Mouse (Mus musculus) limb, embryonic 14.5 days (tissue): ENCODE measurements around the gene Pofut2. TPM values are rescaled to one million over a fixed set of nuclear protein-coding genes. Genes with fewer than 3 reads are reported as not detected.

Experiments used
- ATAC-seq: fragments of 200-750 bp; cut with Nextera tagmentation; 2 replicates; pipeline ENCODE4 v1.8.0; 2017; ENCODE audit warnings: low read depth, moderate number of reproducible peaks, moderate TSS enrichment; ENCODE audit not compliant: low FRiP score
- DNase-seq: peaks from one replicate; pipeline ENCODE4 v3.0.0-alpha.2; 2015; ENCODE audit warnings: low spot score
- H3K27ac ChIP-seq: fragments of 300-500 bp; sonication (generic); replicated peaks from 2 replicates; pipeline ENCODE4 v1.5.1; 2014; ENCODE audit warnings: low read depth, mild to moderate bottlenecking, low read length, moderate library complexity, mixed read lengths
- H3K27me3 ChIP-seq: fragments of 300-500 bp; sonication (generic); 2 replicates; pipeline ENCODE4 v1.6.1; 2014; ENCODE audit warnings: low read length, mixed read lengths; ENCODE audit not compliant: control insufficient read depth, insufficient read depth
- H3K36me3 ChIP-seq: fragments of 300-500 bp; sonication (generic); 2 replicates; pipeline ENCODE4 v1.6.1; 2014; ENCODE audit warnings: mild to moderate bottlenecking, low read length, moderate library complexity, mixed read lengths; ENCODE audit not compliant: control insufficient read depth, insufficient read depth
- H3K4me1 ChIP-seq: fragments of 300-500 bp; sonication (generic); 2 replicates; pipeline ENCODE4 v1.6.1; 2014; ENCODE audit warnings: antibody characterized with exemption, low read length, mixed read lengths; ENCODE audit not compliant: control insufficient read depth, insufficient read depth
- H3K4me2 ChIP-seq: fragments of 300-500 bp; sonication (generic); replicated peaks from 2 replicates; pipeline ENCODE4 v1.6.1; 2014; ENCODE audit warnings: low read depth, mild to moderate bottlenecking, low read length, moderate library complexity; ENCODE audit not compliant: severe bottlenecking
- H3K4me3 ChIP-seq: fragments of 300-500 bp; sonication (generic); replicated peaks from 2 replicates; pipeline ENCODE4 v1.5.1; 2014; ENCODE audit warnings: low read length
- H3K9ac ChIP-seq: fragments of 300-500 bp; sonication (generic); 2 replicates; pipeline ENCODE4 v1.6.1; 2014; ENCODE audit warnings: mild to moderate bottlenecking, low read depth, low read length, moderate library complexity; ENCODE audit not compliant: severe bottlenecking
- H3K9me3 ChIP-seq: fragments of 300-500 bp; sonication (generic); 2 replicates; pipeline ENCODE4 v1.6.1; 2016; ENCODE audit warnings: low read length; ENCODE audit not compliant: control insufficient read depth
- POLR2A ChIP-seq: fragments of 200-500 bp; IDR thresholded peaks from 2 replicates; pipeline ENCODE4 v1.8.0; 2012; ENCODE audit warnings: inconsistent platforms, mild to moderate bottlenecking, moderate library complexity, borderline replicate concordance; ENCODE audit not compliant: insufficient read depth, insufficient read length; ENCODE audit errors: extremely low read depth
- WGBS: fragments of 180-500 bp; shearing (Covaris S2); extraction: QIAGEN DNeasy Blood & Tissue Kit; methylation state at CpG from one replicate; pipeline ENCODE4 v1.1.7; 2014; 5-methylcytosine and 5-hydroxymethylcytosine counted together
- polyA plus RNA-seq, 2 experiments: library from polyadenylated mRNA; depleted of rRNA in 1 of 2; stranded (reverse) in 1 of 2; unstranded in 1 of 2; fragments of >200 nt; fragmentation: Nextera tagmentation in 1 of 2; extraction: Ambion mirVana in 1 of 2; gene quantifications; 2 replicates each; pipeline versions ENCODE4 v1.2.1 to v1.2.3; 2012 to 2014

Pofut2 gene
- polyA plus RNA-seq, 2 experiments, result 147 to 167 TPM

GRCm38 (mm10) chr10:77218059-77218458, 41.0 kb upstream of the Pofut2 start:
- H3K4me3 ChIP-seq, result no peak overlapping the region
- no peak overlapping the region for H3K4me2 ChIP-seq
- TF ChIP-seq POLR2A, result no peak
- H3K4me1 ChIP-seq, result peaks cover 8% of the 10 kb centered on the region; the same call in 1 of the 2 replicates
- DNase-seq (no peak), ATAC-seq (no peak)
- no peak overlapping the region for H3K9ac ChIP-seq
- no peaks in the 10 kb centered on the region for H3K9me3 ChIP-seq
- 75% methylated on average over 4 of the region's 4 CpGs for WGBS
- H3K27me3 ChIP-seq, result no peaks in the 10 kb centered on the region
- H3K36me3 ChIP-seq, result no peaks in the 10 kb centered on the region
- no peak overlapping the region for H3K27ac ChIP-seq

GRCm38 (mm10) chr10:77219411-77220025, 39.5 kb upstream of the Pofut2 start:
- no peaks in the 10 kb centered on the region for H3K36me3 ChIP-seq
- ATAC-seq (no peak), DNase-seq (no peak)
- WGBS, result 72% methylated on average over 12 of the region's 12 CpGs
- no peaks in the 10 kb centered on the region for H3K27me3 ChIP-seq
- H3K9me3 ChIP-seq, result no peaks in the 10 kb centered on the region
- H3K4me2 ChIP-seq, result no peak overlapping the region
- peaks cover 8% of the 10 kb centered on the region; the same call in 1 of the 2 replicates for H3K4me1 ChIP-seq
- H3K9ac ChIP-seq, result no peak overlapping the region
- H3K4me3 ChIP-seq, result no peak overlapping the region
- no peak overlapping the region for H3K27ac ChIP-seq
- no peak for TF ChIP-seq POLR2A

GRCm38 (mm10) chr10:77221108-77221507, 37.9 kb upstream of the Pofut2 start:
- 48% methylated on average over 11 of the region's 11 CpGs for WGBS

GRCm38 (mm10) chr10:77222963-77223552, 36.0 kb upstream of the Pofut2 start:
- H3K4me1 ChIP-seq, result no peaks in the 10 kb centered on the region
- DNase-seq (no peak), ATAC-seq (no peak)
- no peak overlapping the region for H3K9ac ChIP-seq
- H3K27me3 ChIP-seq, result no peaks in the 10 kb centered on the region
- WGBS, result 86% methylated on average over 11 of the region's 11 CpGs
- H3K9me3 ChIP-seq, result no peaks in the 10 kb centered on the region
- no peak overlapping the region for H3K4me2 ChIP-seq
- no peaks in the 10 kb centered on the region for H3K36me3 ChIP-seq
- no peak overlapping the region for H3K27ac ChIP-seq
- H3K4me3 ChIP-seq, result no peak overlapping the region
- no peak for TF ChIP-seq POLR2A

More at GRCm38 (mm10) chr10:77221108-77221507, 37.9 kb upstream of the Pofut2 start:
- no peaks in the 10 kb centered on the region for H3K9me3 ChIP-seq
- H3K27ac ChIP-seq, result no peak overlapping the region
- H3K4me2 ChIP-seq, result no peak overlapping the region
- no peak for ATAC-seq
- H3K9ac ChIP-seq, result no peak overlapping the region
- no peaks in the 10 kb centered on the region for H3K4me1 ChIP-seq
- TF ChIP-seq POLR2A, result no peak
- no peaks in the 10 kb centered on the region for H3K36me3 ChIP-seq
- H3K4me3 ChIP-seq, result no peak overlapping the region
- no peak for DNase-seq
- no peaks in the 10 kb centered on the region for H3K27me3 ChIP-seq

DNA sequence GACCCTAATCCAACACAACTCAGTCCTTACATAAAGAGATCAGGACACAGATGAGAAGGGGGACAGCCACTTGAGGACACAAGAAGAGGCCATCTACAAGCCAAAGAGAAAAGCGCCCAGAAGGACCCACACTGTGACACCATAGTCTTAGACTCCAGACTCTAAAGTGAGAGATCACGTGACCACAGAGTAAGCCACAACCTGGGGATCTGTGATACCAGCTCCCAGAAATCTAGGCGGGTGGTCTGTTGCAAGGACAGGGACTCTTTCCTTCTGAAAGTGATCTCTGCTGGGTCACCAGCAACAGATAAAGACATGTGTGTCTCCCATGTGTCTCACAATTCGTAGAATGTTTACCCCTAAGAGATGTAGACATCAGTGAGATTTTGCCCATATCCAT, 34.6 kb upstream of the Pofut2 start:
- H3K27ac ChIP-seq, result no peak overlapping the region
- H3K9me3 ChIP-seq, result no peaks in the 10 kb centered on the region
- H3K4me1 ChIP-seq, result 0 out of 2 replicates have a peak, but pooled peaks cover under 1% of the 10 kb centered on the region
- 81% methylated on average over 4 of the region's 4 CpGs for WGBS
- ATAC-seq (no peak), DNase-seq (no peak)
- no peaks in the 10 kb centered on the region for H3K36me3 ChIP-seq
- H3K9ac ChIP-seq, result no peak overlapping the region
- no peak overlapping the region for H3K4me3 ChIP-seq
- TF ChIP-seq POLR2A, result no peak
- H3K4me2 ChIP-seq, result no peak overlapping the region
- no peaks in the 10 kb centered on the region for H3K27me3 ChIP-seq
